Mouse (Mus musculus) embryonic facial prominence, embryonic 12.5 days (tissue): ENCODE measurements around the gene Rgmb. TPM values are rescaled to one million over a fixed set of nuclear protein-coding genes. Genes with fewer than 3 reads are reported as not detected.
A peak's percentile ranks its signal among the peaks of the same experiment; 100 is the strongest.

Experiments used
- ATAC-seq: fragments of 200-750 bp; cut with Nextera tagmentation; 2 replicates; pipeline ENCODE4 v1.8.0; 2017; ENCODE audit not compliant: insufficient number of reproducible peaks, insufficient read depth, low FRiP score, low TSS enrichment
- H3K27ac ChIP-seq: fragments of 300-500 bp; sonication (generic); 2 replicates; pipeline ENCODE4 v1.5.1; 2016; ENCODE audit warnings: mild to moderate bottlenecking
- H3K27me3 ChIP-seq: fragments of 300-500 bp; sonication (generic); 2 replicates; pipeline ENCODE4 v1.6.1; 2016; ENCODE audit warnings: mild to moderate bottlenecking, moderate library complexity
- H3K36me3 ChIP-seq: fragments of 300-500 bp; sonication (generic); 2 replicates; pipeline ENCODE4 v1.6.1; 2016; ENCODE audit warnings: mild to moderate bottlenecking
- H3K4me1 ChIP-seq: fragments of 300-500 bp; sonication (generic); 2 replicates; pipeline ENCODE4 v1.6.1; 2016
- H3K4me2 ChIP-seq: fragments of 300-500 bp; sonication (generic); replicated peaks from 2 replicates; pipeline ENCODE4 v1.6.1; 2016; ENCODE audit warnings: mild to moderate bottlenecking, moderate library complexity
- H3K4me3 ChIP-seq: fragments of 300-500 bp; sonication (generic); 2 replicates; pipeline ENCODE4 v1.5.1; 2016; ENCODE audit warnings: mild to moderate bottlenecking
- H3K9ac ChIP-seq: fragments of 300-500 bp; sonication (generic); 2 replicates; pipeline ENCODE4 v1.6.1; 2016; ENCODE audit warnings: mild to moderate bottlenecking, moderate library complexity
- H3K9me3 ChIP-seq: fragments of 300-500 bp; sonication (generic); 2 replicates; pipeline ENCODE4 v1.6.1; 2016; ENCODE audit warnings: mild to moderate bottlenecking, moderate library complexity
- WGBS: fragments of 180-500 bp; shearing (Covaris S2); methylation state at CpG from one replicate; pipeline ENCODE4 v1.1.7; 2016; 5-methylcytosine and 5-hydroxymethylcytosine counted together
- polyA plus RNA-seq: library from polyadenylated mRNA; unstranded; fragments of >200 nt; fragmentation: Nextera tagmentation; extraction: Ambion mirVana; gene quantifications from 2 replicates; pipeline ENCODE4 v1.2.1, GENCODE M21; 2016

Gene Rgmb
- polyA plus RNA-seq, 1 experiment from 2014 or later, result 33.5 TPM

DNA sequence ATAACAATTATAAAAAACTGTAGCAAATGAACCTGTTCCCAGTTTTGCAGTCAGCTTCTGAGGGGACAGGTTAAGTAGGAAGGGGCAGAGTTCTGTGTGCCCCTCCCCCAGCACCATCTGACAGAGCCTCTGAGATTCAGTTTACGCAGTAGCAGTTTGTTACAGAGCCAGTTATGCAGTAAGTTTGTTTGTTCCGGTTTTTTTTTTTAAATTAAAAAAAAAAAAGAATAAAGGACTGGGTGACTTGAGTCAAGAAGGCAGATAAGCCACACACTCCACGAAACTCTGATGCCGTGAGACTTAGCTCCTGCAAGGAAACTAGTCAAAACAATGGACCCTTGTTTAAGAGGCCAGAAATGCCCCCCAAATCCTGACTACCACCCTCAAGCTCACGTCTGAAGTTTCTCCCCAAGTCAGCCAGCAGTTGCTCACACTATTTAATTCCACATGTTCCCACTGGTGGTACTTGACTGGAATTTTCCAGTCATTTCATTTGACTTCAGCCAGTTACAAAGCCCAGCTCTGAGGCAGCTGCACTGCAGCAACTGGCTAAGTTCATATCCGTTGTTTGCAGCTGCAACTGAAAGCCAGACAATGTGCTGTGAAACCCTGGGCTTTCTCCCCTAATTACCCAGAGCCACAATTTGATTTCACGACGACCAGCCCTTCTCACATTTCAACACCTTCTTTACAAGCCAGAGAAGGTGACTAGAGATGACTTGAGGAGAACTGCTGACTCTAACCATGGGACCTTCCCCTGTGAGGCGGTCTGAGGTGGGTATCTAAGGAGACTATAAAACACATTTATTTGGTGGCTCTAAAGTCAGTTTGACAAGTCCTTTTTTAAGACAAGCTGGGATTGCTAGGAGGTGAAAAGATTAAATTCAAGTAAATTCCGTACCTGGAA, 22.1 kb downstream of the Rgmb start:
- H3K9me3 ChIP-seq, result no peaks in the 10 kb centered on the region
- ATAC-seq, result 0 out of 2 replicates have a peak, but pooled peaks have one; percentile 37
- no peak overlapping the region for H3K4me3 ChIP-seq
- H3K9ac ChIP-seq, result no peak overlapping the region
- peak overlapping the region; percentile 76 for H3K27ac ChIP-seq
- WGBS, result 14% methylated on average over 10 of the region's 10 CpGs
- H3K4me1 ChIP-seq, result peaks cover 35% of the 10 kb centered on the region
- peak overlapping the region; percentile 14 for H3K4me2 ChIP-seq
- no peaks in the 10 kb centered on the region for H3K27me3 ChIP-seq
- H3K36me3 ChIP-seq, result peaks cover 15% of the 10 kb centered on the region

DNA sequence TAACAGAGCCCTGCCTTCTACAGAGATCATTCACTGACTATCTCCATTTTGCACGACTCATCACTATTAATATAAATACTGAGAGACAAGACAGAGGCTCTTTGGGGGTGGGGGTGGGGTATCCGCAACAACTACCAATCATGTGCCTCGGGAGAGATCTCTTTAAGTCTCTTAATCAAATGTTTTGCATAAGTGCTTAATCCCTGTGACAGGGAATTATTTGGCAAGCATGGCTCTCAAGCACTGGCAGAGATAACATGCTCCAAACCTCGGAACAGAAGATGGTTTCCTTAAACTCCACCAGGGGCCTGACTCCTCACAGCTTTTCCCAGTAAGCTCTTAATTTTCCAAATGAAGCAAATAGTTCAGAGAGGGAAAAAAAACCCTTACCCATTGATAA, 22.8 kb downstream of the Rgmb start:
- H3K4me2 ChIP-seq, result no peak overlapping the region
- H3K4me1 ChIP-seq, result peaks cover 32% of the 10 kb centered on the region

DNA sequence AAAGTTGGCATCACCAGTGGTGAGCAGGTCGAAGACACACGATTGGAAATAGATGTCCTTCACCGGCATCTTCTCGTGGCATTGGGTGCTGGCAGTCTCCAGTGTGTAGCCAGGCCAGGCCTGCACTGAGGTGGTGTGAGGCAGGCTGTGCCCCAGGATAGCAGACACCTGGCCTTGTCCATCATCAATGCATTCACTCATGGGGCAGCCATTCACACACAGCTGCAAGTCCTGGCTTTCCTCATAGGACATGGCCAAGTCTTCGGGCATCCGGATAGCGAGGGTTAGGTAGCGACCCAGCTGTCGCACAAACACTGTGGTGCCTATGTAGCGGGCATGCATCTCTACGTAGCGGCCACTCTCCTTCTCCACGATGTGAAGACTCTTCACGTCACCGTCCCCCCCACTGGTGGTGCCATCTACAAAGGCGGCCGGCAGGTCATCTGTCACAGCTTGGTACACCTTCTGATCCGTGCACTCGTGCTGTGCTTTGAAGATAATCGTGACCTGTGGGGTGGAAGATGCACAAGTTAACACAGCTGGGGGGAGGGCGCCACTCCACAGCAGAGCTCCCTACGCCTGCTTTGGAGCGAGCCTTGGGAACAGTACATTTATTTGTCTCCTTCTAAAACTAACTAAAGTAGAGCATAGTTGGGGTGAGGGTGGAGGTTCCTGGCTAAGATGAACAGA, 23.4 kb downstream of the Rgmb start:
- H3K4me3 ChIP-seq, result no peak overlapping the region
- H3K4me2 ChIP-seq, result no peak overlapping the region
- H3K36me3 ChIP-seq, result peaks cover 15% of the 10 kb centered on the region
- ATAC-seq, result peak; percentile 45; the same call in 1 of the 2 replicates
- H3K27ac ChIP-seq, result no peak overlapping the region
- peaks cover 32% of the 10 kb centered on the region for H3K4me1 ChIP-seq
- no peak overlapping the region for H3K9ac ChIP-seq
- no peaks in the 10 kb centered on the region for H3K27me3 ChIP-seq
- 92% methylated on average over 23 of the region's 23 CpGs for WGBS
- 0 out of 2 replicates have a peak, but pooled peaks cover 2% of the 10 kb centered on the region for H3K9me3 ChIP-seq

More for the DNA sequence above, 22.8 kb downstream of the Rgmb start:
- WGBS, result 53% methylated on average over 4 of the region's 4 CpGs
- Histone ChIP-seq H3K36me3 (peaks cover 18% of the 10 kb centered on the region), H3K4me3 (no peak overlapping the region), H3K27me3 (no peaks in the 10 kb centered on the region), H3K9me3 (no peaks in the 10 kb centered on the region), H3K27ac (0 out of 2 replicates have a peak overlapping the region, but pooled peaks have one; percentile 76), H3K9ac (no peak overlapping the region)
- no peak for ATAC-seq

DNA sequence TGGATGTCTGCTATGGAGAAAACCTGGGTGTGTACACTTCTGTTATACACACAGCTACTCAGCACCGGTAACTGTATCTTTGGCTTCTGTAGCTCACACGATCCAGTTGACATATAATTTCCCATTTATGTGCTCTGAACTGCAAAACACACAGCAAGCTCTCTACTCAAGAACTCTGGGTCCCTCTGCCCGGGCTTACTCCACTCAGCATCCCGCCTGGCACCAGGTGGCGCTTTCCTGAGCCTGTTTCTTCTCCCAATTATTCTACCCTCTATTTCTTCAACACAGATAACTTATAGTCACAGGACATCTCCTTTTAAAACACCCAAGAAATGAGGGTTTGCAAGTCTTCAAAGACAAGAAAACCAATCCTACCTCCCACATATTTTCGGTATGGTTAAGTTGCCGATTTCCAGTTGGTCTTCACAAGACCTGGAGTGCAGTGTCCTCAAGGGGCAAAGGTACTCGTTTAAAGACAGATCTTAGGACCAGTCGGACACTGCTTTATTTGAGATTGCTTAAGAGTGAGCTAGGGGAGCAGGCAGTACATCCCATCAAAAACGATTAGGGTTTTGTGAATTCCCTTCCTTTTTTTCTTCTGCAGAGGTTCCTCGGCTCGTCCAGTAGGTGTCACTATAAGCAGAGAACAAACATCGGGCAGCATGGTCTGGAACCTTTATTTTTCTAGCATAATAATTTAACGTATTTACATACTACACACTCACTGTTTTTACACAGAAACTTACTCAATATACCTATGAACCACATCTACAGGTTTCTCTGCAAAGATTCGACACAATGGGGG, 26.6 kb downstream of the Rgmb start:
- H3K9me3 ChIP-seq, result 0 out of 2 replicates have a peak, but pooled peaks cover 5% of the 10 kb centered on the region
- ATAC-seq, result no peak
- H3K4me3 ChIP-seq, result no peak overlapping the region
- no peak overlapping the region for H3K27ac ChIP-seq
- no peaks in the 10 kb centered on the region for H3K27me3 ChIP-seq
- H3K4me1 ChIP-seq, result peaks cover 13% of the 10 kb centered on the region
- H3K36me3 ChIP-seq, result peaks cover 14% of the 10 kb centered on the region
- no peak overlapping the region for H3K4me2 ChIP-seq
- H3K9ac ChIP-seq, result no peak overlapping the region
- WGBS, result 48% methylated on average over 15 of the region's 15 CpGs

DNA sequence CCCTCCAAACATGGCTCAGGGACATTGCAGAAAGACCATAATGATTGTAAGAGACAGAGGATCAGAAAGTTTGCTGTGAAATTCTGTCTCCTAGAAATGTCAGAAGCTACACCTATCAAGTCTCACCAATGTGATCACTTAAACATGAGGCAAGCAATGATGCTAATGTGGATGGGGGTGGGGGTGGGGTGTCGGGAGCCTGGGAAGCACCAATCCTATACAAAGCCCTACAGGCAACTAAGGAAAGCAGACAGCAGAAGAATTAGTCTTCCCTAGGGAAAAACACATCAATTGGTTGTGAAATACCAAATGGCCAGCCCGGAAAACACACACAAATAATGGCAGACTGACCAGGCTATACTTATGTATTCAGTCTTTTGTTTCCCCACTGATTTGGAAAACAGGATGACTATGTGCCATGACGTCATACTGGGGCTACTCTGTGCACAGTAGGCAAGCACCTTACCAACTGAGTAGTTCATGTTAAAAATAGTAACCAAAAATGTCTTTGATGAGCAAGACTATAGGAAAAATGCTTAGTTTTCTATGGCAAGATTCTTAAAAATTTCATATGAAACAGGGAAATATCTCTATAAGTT, 31.5 kb downstream of the Rgmb start:
- Histone ChIP-seq H3K9me3 (0 out of 2 replicates have a peak, but pooled peaks cover 5% of the 10 kb centered on the region), H3K4me3 (no peak overlapping the region), H3K9ac (no peak overlapping the region), H3K4me1 (no peaks in the 10 kb centered on the region), H3K36me3 (0 out of 2 replicates have a peak, but pooled peaks cover 3% of the 10 kb centered on the region), H3K27me3 (no peaks in the 10 kb centered on the region), H3K4me2 (no peak overlapping the region), H3K27ac (no peak overlapping the region)
- ATAC-seq, result no peak
- 74% methylated on average over 3 of the region's 3 CpGs for WGBS

DNA sequence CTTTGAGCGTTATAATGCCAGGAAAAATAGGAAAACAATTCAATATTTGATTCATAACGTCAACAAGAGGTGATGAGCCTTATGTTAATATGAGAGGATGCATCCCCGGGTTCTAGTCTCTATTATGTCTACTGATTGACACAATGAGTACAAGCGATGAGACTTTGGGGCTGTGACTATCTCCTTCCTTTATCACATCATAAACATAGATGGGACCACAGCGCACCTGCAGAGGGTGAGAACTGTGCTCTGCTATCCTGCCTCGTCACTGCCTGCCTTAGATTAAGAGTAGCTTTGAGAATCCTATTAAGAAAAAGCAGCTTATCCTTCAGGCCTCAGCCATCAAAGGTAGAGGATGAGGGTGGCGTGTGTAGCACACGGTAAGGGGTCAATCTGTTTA, 40.1 kb downstream of the Rgmb start:
- 84% methylated on average over 8 of the region's 8 CpGs for WGBS

DNA sequence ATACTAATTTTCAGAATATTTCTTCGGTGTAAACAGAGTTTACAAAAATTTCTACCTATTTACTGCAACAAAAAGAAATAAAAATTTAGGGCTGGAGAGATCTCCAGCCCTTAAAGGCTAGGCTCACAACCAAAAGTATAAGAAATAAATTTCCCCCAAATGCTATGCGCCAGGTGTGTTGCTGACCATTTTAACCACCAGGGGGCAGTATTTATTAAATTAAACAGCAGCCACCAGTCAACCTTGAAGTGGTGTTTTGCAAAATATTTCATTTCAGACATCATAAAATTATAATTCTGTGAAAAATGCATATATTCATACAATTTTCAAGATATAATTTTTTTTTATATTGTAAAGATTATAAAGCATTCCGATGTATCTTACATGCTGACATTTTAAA, 43.8 kb downstream of the Rgmb start:
- no peaks in the 10 kb centered on the region for H3K27me3 ChIP-seq
- H3K4me1 ChIP-seq, result no peaks in the 10 kb centered on the region
- no peaks in the 10 kb centered on the region for H3K36me3 ChIP-seq
- ATAC-seq, result no peak
- H3K4me2 ChIP-seq, result no peak overlapping the region
- H3K4me3 ChIP-seq, result no peak overlapping the region
- no peaks in the 10 kb centered on the region for H3K9me3 ChIP-seq
- no peak overlapping the region for H3K9ac ChIP-seq
- 30% methylated on average over 3 of the region's 3 CpGs for WGBS
- H3K27ac ChIP-seq, result no peak overlapping the region

More for the DNA sequence above, 40.1 kb downstream of the Rgmb start:
- no peak overlapping the region for H3K9ac ChIP-seq
- H3K36me3 ChIP-seq, result no peaks in the 10 kb centered on the region
- no peaks in the 10 kb centered on the region for H3K27me3 ChIP-seq
- H3K4me2 ChIP-seq, result no peak overlapping the region
- no peaks in the 10 kb centered on the region for H3K4me1 ChIP-seq
- no peak overlapping the region for H3K4me3 ChIP-seq
- H3K27ac ChIP-seq, result no peak overlapping the region
- H3K9me3 ChIP-seq, result no peaks in the 10 kb centered on the region
- ATAC-seq, result no peak

DNA sequence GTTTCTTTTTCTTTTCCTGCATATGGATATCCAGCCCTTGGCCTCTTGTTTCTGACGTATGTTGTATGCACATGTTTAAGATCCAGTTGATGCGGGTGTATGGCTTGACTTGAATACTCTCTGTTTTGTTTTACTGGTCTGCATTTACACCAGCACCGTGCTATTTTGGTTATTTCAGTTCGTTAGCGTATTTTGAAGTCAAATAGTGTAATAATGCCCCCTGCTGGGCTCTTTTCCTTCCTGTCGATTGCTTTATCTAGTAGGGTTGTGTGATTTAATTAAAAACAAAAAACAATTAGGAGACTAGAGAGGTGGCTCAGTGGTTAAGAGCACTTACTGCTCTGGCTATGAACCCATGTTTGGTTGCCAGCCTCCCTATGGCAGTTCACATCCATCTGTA, 52.9 kb downstream of the Rgmb start:
- no peak for ATAC-seq
- H3K4me3 ChIP-seq, result no peak overlapping the region
- 83% methylated on average over 6 of the region's 6 CpGs for WGBS
- no peak overlapping the region for H3K4me2 ChIP-seq
- H3K36me3 ChIP-seq, result no peaks in the 10 kb centered on the region
- H3K9ac ChIP-seq, result no peak overlapping the region
- no peaks in the 10 kb centered on the region for H3K4me1 ChIP-seq
- no peak overlapping the region for H3K27ac ChIP-seq
- H3K27me3 ChIP-seq, result no peaks in the 10 kb centered on the region
- no peaks in the 10 kb centered on the region for H3K9me3 ChIP-seq

DNA sequence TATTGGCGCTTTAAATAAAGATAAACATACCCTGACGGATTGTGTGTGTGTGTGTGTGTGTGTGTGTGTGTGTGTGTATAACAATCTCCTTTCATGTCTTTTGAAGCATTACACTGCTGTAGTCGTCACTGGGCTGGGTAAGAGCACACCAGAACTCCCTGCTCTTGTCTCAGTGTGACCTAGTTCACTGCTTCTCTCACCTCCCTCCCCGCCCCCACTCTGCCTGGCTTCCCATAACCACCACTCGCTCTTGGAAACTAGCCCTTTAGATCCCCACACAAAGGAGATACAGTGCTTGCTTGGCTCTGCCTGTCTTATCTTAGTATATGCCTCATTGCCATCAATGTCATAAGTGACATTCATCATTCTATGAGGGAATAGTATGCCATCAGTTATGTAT, 54.5 kb downstream of the Rgmb start:
- ATAC-seq, result no peak
- Histone ChIP-seq H3K4me3 (no peak overlapping the region), H3K9ac (no peak overlapping the region), H3K4me1 (no peaks in the 10 kb centered on the region), H3K4me2 (no peak overlapping the region), H3K27me3 (no peaks in the 10 kb centered on the region), H3K36me3 (no peaks in the 10 kb centered on the region), H3K27ac (no peak overlapping the region), H3K9me3 (no peaks in the 10 kb centered on the region)
- WGBS, result 73% methylated on average over 5 of the region's 5 CpGs

DNA sequence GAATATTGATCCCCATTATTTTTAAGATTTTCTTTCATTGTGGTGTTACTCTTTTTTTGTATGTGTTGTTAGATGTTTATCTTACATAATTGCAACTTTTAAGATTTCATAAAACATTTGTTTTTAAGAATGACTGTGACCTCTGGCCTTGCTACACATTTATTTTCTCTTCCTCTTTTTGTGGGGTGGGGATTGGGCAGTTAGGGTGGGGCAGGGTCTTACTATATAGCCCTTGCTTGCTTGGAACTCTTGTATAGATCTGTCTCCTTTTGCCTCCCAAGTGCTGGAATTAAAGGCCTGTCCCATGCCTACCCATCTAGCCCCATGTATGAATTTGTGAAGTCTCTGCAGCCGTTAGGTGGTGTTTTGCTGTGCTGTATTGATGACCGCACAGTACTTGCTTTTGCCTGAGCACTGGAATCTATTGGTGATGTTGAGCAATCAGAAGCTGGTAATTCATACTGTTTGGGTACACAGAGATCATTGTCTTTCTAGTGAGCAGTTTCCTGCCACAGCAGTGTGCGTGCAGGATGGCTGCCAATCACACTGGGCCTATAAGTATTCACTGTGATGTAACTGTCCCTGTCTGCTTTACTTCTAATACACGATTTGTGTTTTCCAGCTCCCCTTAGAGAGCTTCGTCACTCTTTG, 56.1 kb downstream of the Rgmb start:
- no peak overlapping the region for H3K4me2 ChIP-seq
- H3K27me3 ChIP-seq, result no peaks in the 10 kb centered on the region
- H3K27ac ChIP-seq, result no peak overlapping the region
- no peaks in the 10 kb centered on the region for H3K9me3 ChIP-seq
- H3K4me1 ChIP-seq, result no peaks in the 10 kb centered on the region
- WGBS, result 68% methylated on average over 5 of the region's 5 CpGs
- no peak for ATAC-seq
- H3K4me3 ChIP-seq, result no peak overlapping the region
- no peak overlapping the region for H3K9ac ChIP-seq
- peaks cover 15% of the 10 kb centered on the region for H3K36me3 ChIP-seq

DNA sequence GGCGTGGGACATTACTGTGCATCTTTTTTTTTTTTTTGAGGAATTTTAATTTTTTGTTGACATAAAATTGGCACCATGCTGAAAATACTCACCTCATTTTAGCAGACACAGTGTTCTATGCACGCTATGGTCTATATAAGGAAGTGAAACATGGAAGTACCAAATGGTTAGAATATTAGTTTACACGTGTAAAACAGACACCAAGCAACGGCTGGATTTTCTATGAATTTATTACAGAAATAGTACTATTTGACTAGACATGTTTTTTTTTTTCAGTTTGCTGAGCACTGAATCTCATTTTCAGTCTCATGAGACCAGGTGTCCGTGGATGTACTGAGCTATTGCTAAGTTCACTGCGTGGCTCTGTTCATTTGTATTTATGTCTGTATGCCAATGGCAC, 56.9 kb downstream of the Rgmb start:
- Histone ChIP-seq H3K4me2 (no peak overlapping the region), H3K36me3 (peaks cover 22% of the 10 kb centered on the region), H3K27ac (no peak overlapping the region), H3K4me1 (no peaks in the 10 kb centered on the region), H3K9me3 (no peaks in the 10 kb centered on the region), H3K9ac (no peak overlapping the region), H3K4me3 (no peak overlapping the region), H3K27me3 (no peaks in the 10 kb centered on the region)
- 86% methylated on average over 6 of the region's 6 CpGs for WGBS
- no peak for ATAC-seq
